Mouse (Mus musculus): ENCODE measurements around the gene Thsd7a. TPM values are rescaled to one million over a fixed set of nuclear protein-coding genes. Genes with fewer than 3 reads are reported as not detected.

Gene Thsd7a
- polyA plus RNA-seq, 1 experiment from 2014 or later: 0.21 TPM

DNA sequence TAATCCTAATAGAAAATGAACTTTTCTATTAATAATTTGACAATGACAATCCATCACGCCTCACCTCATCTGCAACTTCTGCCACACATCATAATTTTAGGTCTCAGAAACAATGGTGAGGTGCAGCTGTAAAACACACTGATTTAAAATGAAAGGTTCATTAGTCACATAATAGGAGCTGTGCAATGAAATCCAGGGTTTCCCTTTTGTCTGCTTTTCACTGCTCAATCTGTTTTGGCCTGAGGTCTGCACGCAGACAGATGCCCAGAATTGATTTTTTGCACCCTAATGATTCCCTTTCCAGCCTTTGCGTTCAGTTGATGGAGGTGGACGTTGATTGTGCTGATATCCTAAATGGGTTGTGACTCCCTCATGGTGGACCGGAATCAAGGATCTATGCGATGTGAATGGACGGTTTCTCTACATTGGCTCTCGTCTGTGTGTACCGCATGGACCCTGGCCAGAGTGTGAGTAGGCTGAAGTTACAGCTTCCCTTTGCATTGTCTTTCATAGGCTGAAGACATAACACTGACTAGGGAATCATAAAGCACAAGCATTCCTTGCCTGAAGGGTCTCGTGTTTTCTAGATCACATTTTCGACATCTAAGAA lies 120.5 kb downstream of the Thsd7a start:
- H3K27me3 ChIP-seq: no peaks in the 10 kb centered on the region
- no peaks in the 10 kb centered on the region for H3K36me3 ChIP-seq (replicated peaks)
- no peak overlapping the region for H3K9ac ChIP-seq
- no peak overlapping the region for H3K27ac ChIP-seq (replicated peaks)
- ATAC-seq (ENCODE audit: insufficient read depth): no peak
- H3K4me1 ChIP-seq (replicated peaks): no peaks in the 10 kb centered on the region
- no peak overlapping the region for H3K4me2 ChIP-seq
- WGBS (ENCODE audit: insufficient replicate concordance): 67% methylated on average over 11 of the region's 11 CpGs
- H3K4me3 ChIP-seq (replicated peaks): no peak overlapping the region
- no peaks in the 10 kb centered on the region for H3K9me3 ChIP-seq (replicated peaks)

GRCm38 (mm10) chr6:12606638-12607246 lies 142.5 kb downstream of the Thsd7a start:
- H3K9me3 ChIP-seq (replicated peaks): no peaks in the 10 kb centered on the region
- no peaks in the 10 kb centered on the region for H3K4me1 ChIP-seq (replicated peaks)
- H3K36me3 ChIP-seq (replicated peaks): no peaks in the 10 kb centered on the region
- no peak overlapping the region for H3K9ac ChIP-seq
- no peak for ATAC-seq (ENCODE audit: insufficient read depth)
- no peaks in the 10 kb centered on the region for H3K27me3 ChIP-seq
- no peak overlapping the region for H3K27ac ChIP-seq (replicated peaks)
- WGBS (ENCODE audit: insufficient replicate concordance): 78% methylated on average over 13 of the region's 13 CpGs
- H3K4me2 ChIP-seq: no peak overlapping the region
- no peak overlapping the region for H3K4me3 ChIP-seq (replicated peaks)

DNA sequence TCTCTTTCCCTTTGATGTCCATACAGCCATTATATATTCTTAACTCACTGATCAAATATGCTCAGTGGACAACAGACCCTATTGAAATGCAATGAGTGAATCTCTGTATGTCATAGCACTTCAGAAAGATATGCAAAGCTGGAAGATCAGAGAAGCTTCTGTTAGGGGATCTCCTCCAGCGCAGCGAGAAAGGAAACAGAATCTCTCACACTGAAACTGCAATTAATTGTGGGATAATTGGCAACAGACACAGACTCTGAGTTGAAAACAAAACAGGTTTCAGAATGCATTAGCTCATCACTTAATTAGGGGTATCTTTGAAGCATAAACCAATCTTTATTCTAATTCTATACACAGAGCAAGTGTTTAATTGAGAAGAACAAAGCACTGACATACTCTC lies 146.3 kb downstream of the Thsd7a start:
- H3K9me3 ChIP-seq (replicated peaks): no peaks in the 10 kb centered on the region
- 61% methylated on average over 2 of the region's 2 CpGs for WGBS (ENCODE audit: insufficient replicate concordance)

GRCm38 (mm10) chr6:12602161-12602560 lies 147.0 kb downstream of the Thsd7a start:
- Histone ChIP-seq H3K36me3 (replicated peaks) (no peaks in the 10 kb centered on the region), H3K9ac (no peak overlapping the region), H3K4me1 (replicated peaks) (no peaks in the 10 kb centered on the region), H3K4me2 (no peak overlapping the region), H3K4me3 (replicated peaks) (no peak overlapping the region), H3K27me3 (no peaks in the 10 kb centered on the region), H3K27ac (replicated peaks) (no peak overlapping the region), H3K9me3 (replicated peaks) (no peaks in the 10 kb centered on the region)
- ATAC-seq (ENCODE audit: insufficient read depth): no peak
- WGBS (ENCODE audit: insufficient replicate concordance): 65% methylated on average over 4 of the region's 4 CpGs

More for the DNA sequence above, 146.3 kb downstream of the Thsd7a start:
- no peaks in the 10 kb centered on the region for H3K4me1 ChIP-seq (replicated peaks)
- H3K36me3 ChIP-seq (replicated peaks): no peaks in the 10 kb centered on the region
- H3K9ac ChIP-seq: no peak overlapping the region
- H3K4me3 ChIP-seq (replicated peaks): no peak overlapping the region
- H3K4me2 ChIP-seq: no peak overlapping the region
- no peaks in the 10 kb centered on the region for H3K27me3 ChIP-seq
- ATAC-seq (ENCODE audit: insufficient read depth): no peak
- no peak overlapping the region for H3K27ac ChIP-seq (replicated peaks)

DNA sequence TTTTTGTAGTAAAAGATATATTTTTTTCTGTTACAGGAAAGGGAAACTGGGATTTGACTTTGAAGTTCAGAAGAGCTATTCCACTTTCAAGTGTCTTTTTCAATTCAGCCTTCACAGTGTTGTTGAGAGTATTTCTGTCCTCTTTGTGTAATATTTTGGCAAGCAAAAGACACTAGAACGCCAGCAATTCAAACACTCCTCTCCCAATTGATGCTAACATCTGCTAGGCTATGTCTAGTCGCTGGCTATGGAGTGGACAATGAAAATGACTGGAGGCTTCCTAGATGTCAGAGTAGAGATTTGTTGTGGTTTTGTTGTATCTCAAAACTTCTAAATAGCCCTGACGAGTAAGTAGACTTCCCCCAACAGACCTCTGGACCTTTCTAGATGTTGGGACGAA lies 164.8 kb downstream of the Thsd7a start:
- Histone ChIP-seq H3K4me3 (replicated peaks) (no peak overlapping the region), H3K9me3 (replicated peaks) (no peaks in the 10 kb centered on the region), H3K4me1 (replicated peaks) (no peaks in the 10 kb centered on the region), H3K4me2 (no peak overlapping the region), H3K27ac (replicated peaks) (no peak overlapping the region), H3K27me3 (no peaks in the 10 kb centered on the region), H3K9ac (no peak overlapping the region), H3K36me3 (replicated peaks) (no peaks in the 10 kb centered on the region)
- no peak for ATAC-seq (ENCODE audit: insufficient read depth)
- WGBS (ENCODE audit: insufficient replicate concordance): 48% methylated on average over 4 of the region's 4 CpGs

DNA sequence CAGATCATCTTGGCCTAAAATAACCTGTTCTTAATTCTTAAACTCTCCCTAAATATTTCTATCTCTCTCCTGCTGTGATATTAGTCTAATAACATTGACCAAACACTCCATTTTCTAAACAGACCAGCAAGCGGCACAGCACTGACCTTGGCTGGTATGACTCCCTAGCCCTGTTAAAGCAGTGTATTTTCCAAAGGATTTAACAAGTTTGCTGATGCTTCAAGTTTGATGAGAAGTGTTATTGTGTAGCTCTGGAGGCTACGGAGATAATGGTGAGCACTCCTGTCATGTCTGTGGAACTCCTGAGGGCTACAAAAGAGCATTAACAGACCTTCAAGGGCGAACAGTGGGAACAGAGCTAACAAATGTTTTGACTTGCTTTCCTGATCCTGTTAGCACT lies 168.1 kb downstream of the Thsd7a start:
- Histone ChIP-seq H3K36me3 (replicated peaks) (no peaks in the 10 kb centered on the region), H3K9me3 (replicated peaks) (no peaks in the 10 kb centered on the region), H3K4me1 (replicated peaks) (no peaks in the 10 kb centered on the region), H3K4me3 (replicated peaks) (no peak overlapping the region), H3K27me3 (no peaks in the 10 kb centered on the region), H3K4me2 (no peak overlapping the region), H3K27ac (replicated peaks) (no peak overlapping the region), H3K9ac (no peak overlapping the region)
- WGBS (ENCODE audit: insufficient replicate concordance): 54% methylated on average over 3 of the region's 3 CpGs
- no peak for ATAC-seq (ENCODE audit: insufficient read depth)

GRCm38 (mm10) chr6:12575619-12576216 lies 173.5 kb downstream of the Thsd7a start:
- no peaks in the 10 kb centered on the region for H3K4me1 ChIP-seq (replicated peaks)
- H3K36me3 ChIP-seq (replicated peaks): no peaks in the 10 kb centered on the region
- no peak overlapping the region for H3K9ac ChIP-seq
- no peaks in the 10 kb centered on the region for H3K27me3 ChIP-seq
- 50% methylated on average over 6 of the region's 6 CpGs for WGBS (ENCODE audit: insufficient replicate concordance)
- H3K27ac ChIP-seq (replicated peaks): no peak overlapping the region
- ATAC-seq (ENCODE audit: insufficient read depth): no peak
- H3K4me3 ChIP-seq (replicated peaks): no peak overlapping the region
- no peak overlapping the region for H3K4me2 ChIP-seq
- H3K9me3 ChIP-seq (replicated peaks): no peaks in the 10 kb centered on the region

GRCm38 (mm10) chr6:12572202-12572601 lies 177.0 kb downstream of the Thsd7a start:
- Histone ChIP-seq H3K4me1 (replicated peaks) (no peaks in the 10 kb centered on the region), H3K9me3 (replicated peaks) (no peaks in the 10 kb centered on the region), H3K9ac (no peak overlapping the region), H3K27ac (replicated peaks) (no peak overlapping the region), H3K36me3 (replicated peaks) (no peaks in the 10 kb centered on the region), H3K4me3 (replicated peaks) (no peak overlapping the region), H3K27me3 (no peaks in the 10 kb centered on the region), H3K4me2 (no peak overlapping the region)
- ATAC-seq (ENCODE audit: insufficient read depth): no peak
- WGBS (ENCODE audit: insufficient replicate concordance): 64% methylated on average over 5 of the region's 5 CpGs

- ATAC-seq (ENCODE audit: insufficient read depth): no peak
- Histone ChIP-seq H3K4me3 (replicated peaks) (no peak overlapping the region), H3K36me3 (replicated peaks) (no peaks in the 10 kb centered on the region), H3K4me1 (replicated peaks) (no peaks in the 10 kb centered on the region), H3K9ac (no peak overlapping the region), H3K9me3 (replicated peaks) (no peaks in the 10 kb centered on the region), H3K27ac (replicated peaks) (no peak overlapping the region), H3K4me2 (no peak overlapping the region), H3K27me3 (no peaks in the 10 kb centered on the region)
- WGBS (ENCODE audit: insufficient replicate concordance): 36% methylated on average over 4 of the region's 4 CpGs
Measured at GRCm38 (mm10) chr6:12565136-12565535, 184.1 kb downstream of the Thsd7a start.

- H3K9ac ChIP-seq: no peak overlapping the region
- no peaks in the 10 kb centered on the region for H3K36me3 ChIP-seq (replicated peaks)
- no peak for ATAC-seq (ENCODE audit: insufficient read depth)
- H3K4me3 ChIP-seq (replicated peaks): no peak overlapping the region
- no peak overlapping the region for H3K4me2 ChIP-seq
- H3K9me3 ChIP-seq (replicated peaks): no peaks in the 10 kb centered on the region
- no peaks in the 10 kb centered on the region for H3K4me1 ChIP-seq (replicated peaks)
- 42% methylated on average over 3 of the region's 3 CpGs for WGBS (ENCODE audit: insufficient replicate concordance)
- no peak overlapping the region for H3K27ac ChIP-seq (replicated peaks)
- H3K27me3 ChIP-seq: no peaks in the 10 kb centered on the region
Measured at GRCm38 (mm10) chr6:12562336-12562735, 186.9 kb downstream of the Thsd7a start.

- H3K9me3 ChIP-seq (replicated peaks): no peaks in the 10 kb centered on the region
- H3K27ac ChIP-seq (replicated peaks): no peak overlapping the region
- H3K27me3 ChIP-seq: no peaks in the 10 kb centered on the region
- no peak for ATAC-seq (ENCODE audit: insufficient read depth)
- H3K36me3 ChIP-seq (replicated peaks): no peaks in the 10 kb centered on the region
- WGBS (ENCODE audit: insufficient replicate concordance): 69% methylated on average over 2 of the region's 2 CpGs
- no peaks in the 10 kb centered on the region for H3K4me1 ChIP-seq (replicated peaks)
- H3K9ac ChIP-seq: no peak overlapping the region
- H3K4me2 ChIP-seq: no peak overlapping the region
- no peak overlapping the region for H3K4me3 ChIP-seq (replicated peaks)
Measured at GRCm38 (mm10) chr6:12560500-12560899, 188.7 kb downstream of the Thsd7a start.

Data from liver, embryonic 15.5 days (tissue).